Mouse (Mus musculus) granulocyte monocyte progenitor cell, adult 5-6 weeks (primary cell): ENCODE data around the gene Map3k10. TPM values are rescaled to one million over a fixed set of nuclear protein-coding genes. Genes with fewer than 3 reads are reported as not detected.
"Not testable (repeated sequence)": the region's sequence is repeated elsewhere in the genome, so short reads cannot be mapped to it uniquely, and the experiment has no call there.

Source experiments
- ATAC-seq: replicated peaks from 2 replicates; pipeline ENCODE4 v1.8.0; 2016; ENCODE audit warnings: mild to moderate bottlenecking, moderate TSS enrichment, inconsistent platforms; ENCODE audit not compliant: poor library complexity, severe bottlenecking
- total RNA-seq, 2 experiments: library from RNA; stranded (forward) in 1 of 2; stranded (reverse) in 1 of 2; fragments of 200-712, 200-1000 nt in 1 of 2; fragments of >200 nt in 1 of 2; fragmentation: Nextera tagmentation in 1 of 2; gene quantifications; 2 replicates each; pipeline ENCODE4 v1.2.3; 2014 to 2017

Map3k10 gene
- total RNA-seq, 2 experiments from 2014 or later: 3.5 to 5.0 TPM

DNA sequence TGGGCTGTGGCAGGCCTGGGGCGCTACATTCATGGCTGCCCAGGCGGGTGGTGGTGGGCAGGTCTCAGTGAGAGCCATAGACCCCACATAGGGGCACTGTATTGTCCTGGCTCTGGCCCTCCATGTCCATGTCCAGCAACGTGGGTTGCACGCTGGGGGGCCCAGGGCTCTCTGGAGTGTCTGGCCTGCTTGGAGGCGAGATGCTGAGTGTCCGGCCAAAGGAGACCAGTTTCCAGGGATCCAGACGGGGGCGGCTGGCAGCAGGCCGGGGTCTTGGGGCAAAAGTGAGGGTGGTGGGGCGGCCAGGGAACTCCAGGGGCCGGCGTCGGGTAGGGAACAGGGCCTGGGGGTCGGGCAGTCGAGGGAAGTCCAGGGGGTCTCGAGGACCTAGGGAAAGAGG, 17.8 kb downstream of the Map3k10 start:
- ATAC-seq: no peak

DNA sequence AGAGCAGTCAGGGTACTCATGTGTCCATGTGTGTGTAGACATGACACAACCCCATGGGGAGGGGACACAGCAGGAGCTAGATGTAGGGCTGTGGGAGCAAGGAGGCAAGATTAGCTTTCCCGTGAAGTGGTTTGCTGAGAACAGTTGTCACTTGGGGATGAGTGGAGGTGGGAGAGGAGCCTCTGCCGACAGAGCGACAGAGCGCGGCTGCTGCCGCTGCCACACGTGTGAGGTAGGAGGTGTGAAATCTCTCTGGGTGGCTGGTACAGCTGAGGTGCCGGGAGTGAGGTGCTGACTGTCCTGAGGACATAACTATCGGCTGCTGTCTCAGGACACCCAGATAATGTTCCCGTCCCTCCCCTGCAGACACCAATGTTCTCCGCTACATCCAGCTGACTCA, 18.9 kb downstream of the Map3k10 start:
- ATAC-seq: no peak

DNA sequence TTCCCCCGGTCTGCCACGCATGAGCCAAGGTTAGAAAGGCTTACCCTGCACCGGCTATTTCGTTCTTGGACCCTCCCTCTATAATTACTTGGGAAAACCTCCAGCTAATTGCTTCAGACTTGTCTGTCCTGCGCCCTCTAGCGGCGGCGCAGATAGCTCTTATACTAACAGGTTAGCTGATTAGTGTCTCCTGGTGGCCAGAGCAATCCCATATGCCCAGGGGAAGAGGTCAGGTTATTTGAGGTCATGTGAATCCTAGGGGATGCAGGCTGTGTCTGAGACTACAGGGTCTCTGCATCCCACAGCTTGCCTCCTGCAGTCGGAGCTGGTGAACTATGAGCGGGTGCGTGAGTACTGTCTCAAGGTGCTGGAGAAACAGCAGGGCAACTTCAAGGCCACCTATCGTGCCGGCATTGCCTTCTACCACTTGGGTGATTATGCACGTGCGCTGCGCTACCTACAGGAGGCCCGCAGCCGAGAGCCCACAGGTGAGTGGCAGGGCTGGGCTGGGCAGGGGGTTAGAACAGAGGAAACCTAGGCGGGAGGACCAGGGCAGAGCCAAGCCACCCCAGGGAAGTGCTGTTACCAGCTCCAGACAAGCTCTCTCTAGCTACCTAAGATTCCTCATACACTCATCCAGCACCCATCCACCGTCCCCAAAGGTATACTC, 19.7 kb downstream of the Map3k10 start:
- no peak for ATAC-seq

DNA sequence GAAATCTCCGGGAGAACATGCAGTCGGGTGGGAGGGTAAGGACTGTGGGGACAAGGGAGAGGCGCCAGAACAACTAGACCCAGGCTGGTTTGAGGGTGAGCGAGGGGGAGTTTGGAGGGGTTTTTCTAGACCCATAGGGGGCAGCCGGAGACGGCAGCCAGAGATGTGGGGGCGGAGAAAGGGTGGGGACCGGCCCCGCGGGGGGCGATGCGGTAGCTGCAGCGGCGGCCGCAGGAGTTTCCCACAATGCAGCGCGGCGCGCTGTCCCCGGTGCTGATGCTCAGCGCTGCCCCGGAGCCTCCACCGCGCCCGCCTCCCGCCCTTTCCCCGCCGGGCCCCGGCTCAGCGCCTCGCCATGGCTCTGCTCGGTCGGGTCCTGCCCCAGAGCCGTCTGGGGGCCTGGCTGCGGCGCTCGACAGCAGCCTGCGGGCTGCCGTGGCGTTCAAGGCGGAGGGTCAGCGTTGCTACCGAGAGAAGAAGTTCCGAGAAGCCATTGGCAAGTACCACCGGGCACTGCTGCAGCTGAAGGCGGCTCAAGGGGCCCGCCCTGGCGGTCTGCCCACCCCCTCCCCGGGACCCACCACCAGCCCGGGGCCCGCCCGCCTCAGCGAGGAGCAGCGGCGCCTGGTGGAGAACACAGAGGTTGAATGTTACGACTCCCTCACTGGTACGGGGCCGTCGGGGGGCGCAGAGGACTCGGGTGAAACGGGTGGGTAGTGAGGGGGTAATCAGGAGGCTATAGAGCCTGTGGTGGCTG, 20.5 kb downstream of the Map3k10 start, which contains the start of gene Ttc9b:
Ttc9b (plus strand) TSS at position 235 of the 757 bp plus-strand sequence.
- ATAC-seq: peak; percentile 68

DNA sequence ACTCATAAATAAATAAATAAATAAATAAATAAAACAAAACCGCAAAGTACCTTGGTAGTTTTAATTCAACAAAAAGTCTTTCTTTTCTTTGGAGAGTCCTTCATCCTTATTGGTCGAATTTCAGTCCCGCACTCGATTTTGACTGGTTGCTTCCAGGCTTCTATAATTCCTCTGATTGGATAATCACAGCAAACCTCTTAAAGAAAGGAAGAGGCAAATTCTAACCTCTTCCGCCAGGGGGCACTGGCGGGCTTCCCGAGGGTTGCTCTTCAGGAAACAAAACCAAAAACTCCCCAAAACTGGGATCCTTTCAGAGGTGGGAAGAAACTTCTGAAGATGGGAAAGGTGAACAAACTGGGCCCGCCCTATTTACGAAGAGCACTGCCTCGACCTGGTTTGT, 23.4 kb downstream of the Map3k10 start:
- ATAC-seq: peak; percentile 66

DNA sequence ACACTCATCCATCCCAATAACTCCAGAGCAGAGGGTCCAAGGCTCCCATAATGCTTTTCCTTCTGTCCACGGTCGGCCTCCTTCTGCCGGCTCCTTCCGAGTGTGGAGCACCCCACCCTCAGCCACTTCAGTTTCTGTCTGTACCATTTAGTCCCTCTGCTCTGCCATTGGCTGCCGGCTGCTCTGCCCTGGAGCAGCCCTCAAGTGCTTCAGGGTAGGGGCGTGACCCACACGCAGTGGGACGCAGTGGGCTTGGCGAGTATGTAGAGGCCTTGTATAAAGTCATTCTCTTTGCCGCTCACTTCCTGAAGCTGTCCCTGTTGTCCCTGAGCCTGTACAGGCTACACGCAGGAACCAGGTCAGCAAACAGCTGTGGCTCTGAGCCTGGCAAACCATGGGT, 24.7 kb downstream of the Map3k10 start:
- ATAC-seq: no peak

DNA sequence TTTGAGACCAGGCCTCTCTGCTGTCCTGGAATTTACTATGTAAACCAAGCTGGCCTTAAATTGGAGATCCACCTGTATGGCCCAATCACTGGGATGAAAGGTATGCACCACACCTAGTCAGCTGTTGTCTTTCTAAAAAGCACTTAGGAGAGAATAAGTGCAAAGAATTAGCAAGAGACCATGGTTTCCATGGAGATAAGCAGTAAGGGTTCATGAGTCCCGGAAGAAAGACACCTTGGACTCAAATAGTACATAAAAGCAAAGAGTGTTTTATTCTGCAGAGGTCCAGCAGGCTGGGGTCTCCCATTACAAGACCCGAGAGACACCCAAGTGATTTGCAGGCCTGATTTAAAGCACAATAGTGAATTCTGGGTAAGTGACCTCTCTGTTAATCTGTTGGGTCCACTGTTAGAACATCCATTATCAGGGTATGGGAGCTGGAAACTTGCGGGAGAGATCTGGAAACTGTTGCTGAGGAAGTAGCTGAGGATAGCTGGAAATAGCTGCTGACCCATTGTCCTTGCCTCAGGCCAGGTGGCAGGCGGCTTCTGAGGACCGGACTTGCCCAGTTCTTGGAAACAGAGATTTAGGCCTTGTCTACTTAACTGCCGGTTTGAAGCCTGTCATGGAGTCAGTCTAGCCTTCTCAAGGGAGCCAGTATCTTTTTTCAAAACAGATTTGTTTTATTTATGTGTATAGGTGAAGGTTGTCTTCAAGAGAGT, 27.0 kb downstream of the Map3k10 start:
- ATAC-seq: no peak

DNA sequence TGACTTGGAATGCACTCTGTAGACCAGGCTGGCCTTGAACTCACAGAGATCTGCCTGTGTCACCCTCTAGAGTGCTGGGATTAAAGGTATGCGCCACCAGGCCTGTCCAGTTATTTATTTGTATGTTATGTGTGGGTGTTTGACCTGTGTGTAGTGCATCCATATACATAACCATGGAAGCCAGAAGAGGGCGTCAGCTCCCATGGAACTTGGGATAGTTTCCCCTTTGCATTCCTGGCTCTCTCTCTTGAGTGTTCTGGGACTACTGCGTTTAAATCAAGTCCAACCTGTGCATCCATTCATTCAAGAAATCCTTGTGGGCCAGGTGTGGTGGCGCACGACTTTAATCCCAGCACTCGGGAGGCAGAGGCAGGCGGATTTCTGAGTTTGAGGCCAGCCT, 27.9 kb downstream of the Map3k10 start:
- ATAC-seq: no peak

DNA sequence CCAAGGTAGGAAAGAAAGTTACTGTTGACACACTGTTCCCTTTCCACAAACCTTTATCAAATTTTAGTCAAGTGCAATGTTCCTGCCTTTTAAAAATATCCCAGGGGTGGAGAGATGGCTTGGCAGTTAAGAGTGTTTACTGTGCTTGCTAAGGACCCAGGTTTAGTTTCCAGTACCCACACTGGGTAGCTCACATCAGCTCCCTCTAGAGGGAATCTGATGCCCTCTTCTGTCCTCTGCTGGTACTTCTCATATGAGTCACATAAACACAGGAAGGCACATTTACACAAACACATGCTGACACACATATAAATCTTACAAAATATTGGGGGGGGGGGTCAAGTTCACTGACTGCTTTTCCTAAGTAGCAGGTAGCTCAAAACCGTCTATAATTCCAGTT, 29.9 kb downstream of the Map3k10 start:
- peak; percentile 55 for ATAC-seq

DNA sequence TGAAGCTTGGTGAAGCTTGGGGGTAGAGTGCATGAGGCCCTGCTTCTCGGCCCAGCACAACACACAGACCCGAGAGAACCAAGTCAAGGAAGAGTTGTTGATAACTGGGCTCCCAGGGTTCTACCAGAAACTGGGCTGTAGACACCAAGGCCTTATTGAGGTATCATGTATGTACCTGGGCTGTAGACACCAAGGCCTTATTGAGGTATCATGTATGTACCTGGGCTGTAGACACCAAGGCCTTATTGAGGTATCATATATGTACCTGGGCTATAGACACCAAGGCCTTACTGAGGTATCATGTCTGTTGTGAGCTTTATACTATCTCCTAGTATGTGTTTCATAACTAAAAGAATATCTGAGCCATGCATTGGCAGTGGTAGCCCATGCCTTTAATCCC, 39.3 kb downstream of the Map3k10 start:
- not testable (repeated sequence) for ATAC-seq

DNA sequence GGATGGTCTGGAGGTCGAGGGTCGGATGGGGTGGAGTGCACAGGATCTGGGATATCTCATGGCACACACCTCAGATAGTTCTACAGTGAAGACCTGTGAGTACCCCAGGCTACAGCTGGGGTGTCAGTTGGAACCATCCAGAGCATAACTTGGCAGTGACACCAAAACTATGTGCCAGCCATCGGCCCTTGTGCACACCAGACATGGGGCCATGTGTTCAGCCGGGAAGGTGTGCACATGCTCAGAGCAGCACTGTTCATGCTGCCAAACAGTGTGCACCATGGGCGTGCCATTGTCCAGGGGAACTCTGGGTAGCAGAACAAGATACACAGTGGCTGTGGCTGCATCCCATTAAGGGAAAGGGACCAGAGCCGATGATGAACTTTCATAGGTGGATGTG, 39.7 kb downstream of the Map3k10 start:
- no peak for ATAC-seq

DNA sequence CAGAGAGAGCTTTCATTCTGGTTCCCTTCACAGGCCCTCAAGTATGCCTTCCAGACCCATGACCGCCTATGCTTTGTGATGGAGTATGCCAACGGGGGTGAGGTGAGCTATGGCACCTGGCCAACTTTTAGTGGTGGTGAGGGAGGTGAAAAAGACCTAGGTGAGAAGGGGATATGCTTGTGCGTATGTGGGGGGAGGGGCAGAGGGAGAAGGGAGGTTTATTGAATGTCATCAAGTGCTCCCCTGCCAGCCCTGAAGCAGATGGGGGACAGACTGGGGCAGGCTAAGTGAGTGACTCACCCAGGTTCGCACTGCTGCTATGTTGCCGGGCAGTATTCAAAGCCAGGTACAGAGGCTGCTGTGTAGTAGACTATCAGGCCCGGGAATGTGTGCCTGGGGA, 41.2 kb downstream of the Map3k10 start:
- ATAC-seq: no peak

DNA sequence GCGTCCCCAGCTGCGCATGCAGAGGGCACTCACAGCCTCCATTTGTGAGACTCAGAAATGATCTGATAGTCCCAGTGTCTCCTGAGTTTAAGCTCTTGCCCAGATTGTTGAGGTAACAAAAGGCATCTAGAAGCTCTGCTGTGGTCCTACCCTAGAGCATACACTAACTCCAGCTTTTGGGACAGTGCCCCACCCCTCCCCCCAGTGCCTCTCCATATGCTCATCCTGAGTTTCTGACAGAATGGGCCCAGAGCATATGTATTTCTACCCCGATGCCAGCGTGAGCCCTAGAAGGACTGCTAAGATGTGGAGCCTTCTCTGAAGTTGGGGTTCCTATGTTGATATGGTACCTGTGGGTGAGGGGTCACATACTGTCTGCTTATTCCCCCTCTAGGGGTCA, 43.0 kb downstream of the Map3k10 start:
- no peak for ATAC-seq

DNA sequence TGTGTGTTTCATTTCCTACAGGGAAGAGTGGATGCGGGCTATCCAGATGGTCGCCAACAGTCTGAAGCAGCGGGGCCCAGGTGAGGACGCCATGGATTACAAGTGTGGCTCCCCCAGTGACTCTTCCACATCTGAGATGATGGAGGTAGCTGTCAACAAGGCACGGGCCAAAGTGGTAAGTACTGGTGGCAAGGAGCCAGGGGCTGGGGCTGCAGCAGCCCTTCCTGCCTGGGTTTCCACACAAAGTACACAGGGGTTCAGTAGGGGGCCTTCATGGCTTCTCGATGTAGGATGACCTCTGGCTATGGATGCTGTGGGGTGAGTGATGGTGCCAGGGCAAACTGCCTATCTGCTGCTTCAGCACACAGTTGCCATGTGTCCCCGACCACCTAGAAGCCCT, 45.6 kb downstream of the Map3k10 start:
- ATAC-seq: not testable (repeated sequence)

DNA sequence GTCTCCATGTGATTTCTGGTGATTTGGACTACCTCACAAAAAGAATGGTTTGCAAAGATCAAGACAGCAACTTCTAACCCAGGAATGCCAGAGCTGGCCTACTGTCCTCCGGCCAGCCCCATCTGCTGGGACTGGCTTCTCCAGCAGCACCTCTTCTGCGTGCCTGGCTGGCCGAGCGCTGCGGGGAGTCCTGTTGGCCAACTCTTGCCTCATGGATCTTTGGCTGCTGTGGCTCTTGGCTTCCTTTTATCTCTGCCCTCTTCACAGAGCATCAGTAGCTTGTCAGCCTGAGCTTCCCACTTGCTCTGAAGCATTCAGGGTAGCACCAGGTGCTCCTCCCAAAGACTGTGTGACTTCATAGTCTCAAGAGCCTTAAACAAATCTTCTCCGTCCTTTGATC, 46.2 kb downstream of the Map3k10 start:
- no peak for ATAC-seq

DNA sequence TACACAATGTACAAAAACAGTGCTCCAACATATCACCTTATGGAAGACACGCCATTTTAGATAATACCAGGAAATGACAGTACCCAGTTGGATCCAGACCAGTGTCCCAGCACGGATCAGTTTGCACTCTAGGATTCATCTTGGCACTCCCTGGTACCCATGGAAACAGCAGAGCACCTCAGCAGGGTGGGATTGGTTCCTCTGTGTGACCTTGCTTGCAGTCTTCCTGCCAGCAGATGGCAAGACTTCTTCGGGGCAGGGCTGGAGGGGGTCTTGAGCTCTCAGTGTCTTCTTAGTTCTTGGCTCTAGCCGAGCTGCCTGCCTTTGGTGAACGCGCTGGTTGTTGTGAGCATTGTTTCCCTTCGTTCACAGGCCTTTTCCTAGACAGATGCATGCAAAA, 46.7 kb downstream of the Map3k10 start:
- no peak for ATAC-seq

DNA sequence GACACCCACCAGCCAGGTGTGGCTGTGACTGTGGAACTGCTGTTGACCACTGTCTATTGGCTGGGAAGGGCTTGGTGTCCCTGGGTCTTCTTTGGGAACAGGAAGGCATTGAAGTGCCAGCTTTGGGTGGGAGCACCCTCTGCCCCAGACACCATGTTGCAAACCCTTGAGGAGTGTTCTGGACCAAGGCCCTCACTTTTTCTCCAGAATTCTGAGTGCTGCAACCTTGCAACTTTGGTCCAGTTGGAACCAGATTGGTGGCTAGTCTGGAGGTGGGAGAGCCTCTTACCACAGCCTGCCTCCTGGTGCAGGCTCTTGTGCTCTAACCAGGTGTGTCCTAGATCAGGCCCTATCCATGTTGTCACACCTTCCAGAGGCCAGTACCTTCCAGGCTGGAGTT, 49.4 kb downstream of the Map3k10 start:
- ATAC-seq: no peak

DNA sequence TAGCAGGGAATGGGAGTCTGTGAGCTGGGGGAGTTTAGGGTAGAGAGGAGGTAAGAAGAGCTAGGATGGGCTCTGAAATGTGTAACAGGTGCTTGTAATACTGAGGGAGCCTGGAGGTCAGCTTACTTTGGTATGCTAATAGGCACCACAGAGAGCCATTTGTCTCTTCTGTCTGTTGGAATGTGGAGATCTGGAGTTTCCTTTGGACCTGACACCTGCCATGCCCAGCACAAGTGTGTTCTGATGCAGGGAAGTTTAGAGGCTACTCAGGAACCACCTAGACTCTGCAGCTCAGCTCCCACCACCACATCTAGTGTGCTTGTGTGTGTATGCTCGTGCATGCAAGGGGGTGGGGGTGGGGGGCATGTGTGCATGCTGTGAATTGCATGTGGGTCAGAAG, 52.2 kb downstream of the Map3k10 start:
- ATAC-seq: no peak

DNA sequence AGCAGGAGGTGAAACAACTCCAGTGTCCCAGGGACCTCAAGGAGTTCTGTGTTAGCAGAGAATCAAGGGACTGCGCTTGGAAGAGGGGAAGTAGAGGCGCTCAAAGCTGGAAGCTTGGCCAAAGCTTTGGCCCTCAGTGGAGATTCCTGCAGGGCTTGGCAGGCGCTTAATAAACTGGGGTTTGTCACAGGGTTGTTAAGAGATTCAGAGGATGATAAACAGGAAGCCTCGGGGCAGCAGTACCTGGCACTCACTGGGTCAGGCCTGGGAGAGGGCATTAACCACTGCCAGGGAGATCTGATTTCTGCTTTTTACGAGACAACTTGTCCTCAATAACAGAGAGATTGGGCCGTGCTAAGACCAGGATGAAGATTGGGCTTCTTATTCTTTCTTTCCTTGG, 53.4 kb downstream of the Map3k10 start:
- no peak for ATAC-seq

DNA sequence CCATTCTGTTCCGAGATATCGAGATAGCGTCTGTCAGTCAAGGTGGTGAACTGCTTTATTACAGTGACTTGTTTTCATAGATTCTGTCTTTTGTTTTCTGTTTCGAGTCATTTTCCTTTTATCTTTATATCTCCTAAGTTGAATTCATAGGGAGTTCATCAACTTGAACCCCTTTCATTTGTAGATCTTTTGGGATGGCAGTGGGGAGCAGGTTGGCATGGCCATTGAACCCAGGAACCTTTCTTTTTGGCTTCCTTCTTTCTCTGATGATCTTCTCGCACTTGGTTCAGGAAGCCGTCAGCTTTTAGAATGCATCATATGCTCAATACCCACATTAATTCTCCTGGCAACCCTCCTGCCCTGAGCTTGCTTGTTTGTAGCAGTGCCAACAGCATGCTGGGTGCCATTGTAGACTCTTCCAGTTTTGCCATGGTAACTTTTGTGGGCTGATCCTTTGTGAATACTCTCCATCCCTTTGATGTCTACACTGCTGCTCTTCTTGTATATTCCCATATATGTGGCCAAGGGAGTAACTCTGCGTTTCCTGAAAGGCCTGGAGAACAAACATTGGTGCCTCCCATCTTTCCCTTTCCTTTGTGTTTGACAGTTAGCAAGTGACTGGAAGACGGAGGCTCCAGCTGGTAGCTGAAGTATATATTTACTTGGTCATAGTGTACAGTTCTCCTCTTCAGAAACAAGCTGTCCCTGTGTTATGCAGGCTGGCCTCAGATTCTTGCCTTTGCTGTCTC, 60.5 kb downstream of the Map3k10 start:
- no peak for ATAC-seq

DNA sequence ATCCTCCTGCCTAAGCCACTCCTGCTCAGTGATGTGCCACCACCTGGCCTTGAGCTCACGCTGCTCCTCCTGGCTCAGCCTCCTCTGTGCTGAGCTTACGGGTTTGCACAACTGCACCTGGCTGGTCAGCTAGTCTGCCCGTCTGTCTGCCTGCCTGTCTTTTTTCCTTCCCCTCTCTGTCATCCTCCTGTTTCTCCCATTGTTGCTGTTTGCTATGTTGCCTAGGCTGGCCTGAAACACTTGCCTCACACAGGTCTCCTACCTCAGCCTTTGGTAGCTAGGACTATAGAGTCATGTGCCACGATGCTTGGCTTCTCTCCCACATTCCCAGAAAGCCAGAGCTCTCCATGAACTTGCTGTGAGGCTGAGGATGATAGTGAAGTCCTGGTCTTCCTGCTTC, 61.5 kb downstream of the Map3k10 start:
- ATAC-seq: no peak
